Mouse (Mus musculus) brown adipose tissue, adult 24 weeks (tissue): ENCODE measurements at regions not wholly inside any gene's neighbourhood (a gene's known extent, or its start where the extent isn't known, plus 50 kb on each side); places are given as distances from the start of the nearest gene placed in this dataset.

ENCODE experiments used
- H3K27ac ChIP-seq: fragments of 200-500 bp; replicated peaks from 2 replicates; pipeline ENCODE4 v1.5.1; 2012; ENCODE audit warnings: low read depth, mild to moderate bottlenecking, low read length
- H3K4me1 ChIP-seq: fragments of 200-500 bp; 2 replicates; pipeline ENCODE4 v1.6.1; 2012; ENCODE audit warnings: low read length, mixed read lengths; ENCODE audit not compliant: control insufficient read depth, insufficient read depth, insufficient read length
- H3K4me3 ChIP-seq: fragments of 200-500 bp; 2 replicates; pipeline ENCODE4 v1.5.1; 2012; ENCODE audit warnings: low read depth, mild to moderate bottlenecking, low read length, moderate library complexity; ENCODE audit not compliant: insufficient read depth

GRCm38 (mm10) chr3:115655020-115655419, 59.9 kb downstream of the S1pr1 start:
- Histone ChIP-seq H3K4me3 (no peak overlapping the region), H3K4me1 (no peaks in the 10 kb centered on the region), H3K27ac (no peak overlapping the region)

GRCm38 (mm10) chr3:115652236-115652635, 62.6 kb downstream of the S1pr1 start:
- Histone ChIP-seq H3K4me3 (no peak overlapping the region), H3K27ac (no peak overlapping the region), H3K4me1 (peaks cover 4% of the 10 kb centered on the region)

DNA sequence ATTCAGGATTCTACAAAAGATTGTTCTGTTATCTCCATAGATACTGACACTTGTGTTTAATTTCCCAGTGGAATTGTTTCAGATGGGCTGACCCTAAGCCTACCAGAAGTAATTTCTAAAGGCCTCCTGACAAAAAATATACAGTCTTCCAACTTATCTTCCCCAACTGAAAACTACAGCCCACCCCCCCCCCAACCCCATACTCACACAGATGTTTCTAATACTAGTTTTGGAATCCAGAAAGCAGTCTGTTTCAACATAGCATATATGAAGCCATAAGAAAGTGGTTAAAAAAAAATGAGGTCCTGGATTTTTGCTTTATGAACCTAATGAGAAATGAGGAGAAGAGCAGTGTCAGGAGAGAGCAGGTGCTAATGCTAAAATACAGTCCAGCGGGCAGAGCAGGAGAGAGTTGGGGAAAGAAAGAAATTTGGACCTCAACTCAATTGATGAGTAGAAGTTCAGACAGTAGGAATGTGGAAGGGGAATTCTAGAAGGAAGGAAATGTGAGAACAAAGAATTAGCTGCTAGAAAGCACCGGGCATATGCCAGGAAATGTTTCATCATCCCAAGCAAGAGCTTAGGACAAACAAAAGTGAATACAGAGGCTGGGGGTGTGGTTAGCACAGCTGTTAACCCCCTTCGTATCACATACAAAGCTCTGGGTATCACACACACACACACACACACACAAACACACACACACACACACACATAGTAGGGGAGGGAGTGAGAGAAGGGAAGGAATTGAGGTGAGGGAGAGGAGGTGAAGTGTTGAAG, 65.3 kb downstream of the S1pr1 start:
- H3K4me1 ChIP-seq, result peaks cover 10% of the 10 kb centered on the region
- no peak overlapping the region for H3K27ac ChIP-seq
- H3K4me3 ChIP-seq, result no peak overlapping the region

- H3K27ac ChIP-seq, result peak overlapping the region; percentile 66
- H3K4me1 ChIP-seq, result peaks cover 10% of the 10 kb centered on the region
- no peak overlapping the region for H3K4me3 ChIP-seq
These were observed 67.9 kb downstream of the S1pr1 start for GRCm38 (mm10) chr3:115646993-115647392.

DNA sequence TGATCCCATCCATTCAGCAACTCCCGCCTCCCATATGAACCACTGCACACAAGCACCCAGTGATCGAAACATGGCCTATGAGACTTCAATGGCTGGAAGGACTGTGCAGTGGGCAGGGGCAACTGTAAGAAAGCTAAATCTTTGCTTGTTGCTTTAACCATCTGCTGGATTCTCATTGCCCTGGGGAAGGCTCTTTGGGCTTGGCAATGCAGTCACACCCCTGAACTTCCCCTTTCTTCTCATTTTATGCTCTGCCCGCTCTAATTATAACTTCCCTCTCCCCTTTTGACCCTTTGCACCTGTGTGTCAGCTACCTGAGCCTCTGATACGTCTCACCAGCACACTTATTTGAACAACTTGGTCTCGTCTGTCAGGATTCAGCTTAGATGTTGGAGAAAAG, 70.6 kb downstream of the S1pr1 start:
- Histone ChIP-seq H3K4me3 (no peak overlapping the region), H3K27ac (no peak overlapping the region), H3K4me1 (peaks cover 5% of the 10 kb centered on the region; the same call in 1 of the 2 replicates)

- no peak overlapping the region for H3K4me3 ChIP-seq
These were observed 72.0 kb downstream of the S1pr1 start for GRCm38 (mm10) chr3:115642846-115643260.

GRCm38 (mm10) chr3:115642001-115642845, 72.6 kb downstream of the S1pr1 start:
- Histone ChIP-seq H3K4me1 (0 out of 2 replicates have a peak, but pooled peaks cover 5% of the 10 kb centered on the region), H3K27ac (peak overlapping the region; percentile 77), H3K4me3 (peak overlapping the region; percentile 60)

More at GRCm38 (mm10) chr3:115642846-115643260, 72.0 kb downstream of the S1pr1 start:
- Histone ChIP-seq H3K4me1 (0 out of 2 replicates have a peak, but pooled peaks cover 5% of the 10 kb centered on the region), H3K27ac (0 out of 2 replicates have a peak overlapping the region, but pooled peaks have one; percentile 16)

GRCm38 (mm10) chr3:115641411-115641810, 73.5 kb downstream of the S1pr1 start:
- peak overlapping the region; percentile 18 for H3K27ac ChIP-seq
- no peak overlapping the region for H3K4me3 ChIP-seq
- H3K4me1 ChIP-seq, result 0 out of 2 replicates have a peak, but pooled peaks cover 3% of the 10 kb centered on the region

- Histone ChIP-seq H3K4me3 (no peak overlapping the region), H3K4me1 (no peaks in the 10 kb centered on the region), H3K27ac (no peak overlapping the region)
These were observed 79.4 kb downstream of the S1pr1 start for GRCm38 (mm10) chr3:115635487-115635886.

- no peak overlapping the region for H3K27ac ChIP-seq
- H3K4me1 ChIP-seq, result no peaks in the 10 kb centered on the region
- H3K4me3 ChIP-seq, result no peak overlapping the region
These were observed 79.8 kb downstream of the S1pr1 start for GRCm38 (mm10) chr3:115635081-115635480.

DNA sequence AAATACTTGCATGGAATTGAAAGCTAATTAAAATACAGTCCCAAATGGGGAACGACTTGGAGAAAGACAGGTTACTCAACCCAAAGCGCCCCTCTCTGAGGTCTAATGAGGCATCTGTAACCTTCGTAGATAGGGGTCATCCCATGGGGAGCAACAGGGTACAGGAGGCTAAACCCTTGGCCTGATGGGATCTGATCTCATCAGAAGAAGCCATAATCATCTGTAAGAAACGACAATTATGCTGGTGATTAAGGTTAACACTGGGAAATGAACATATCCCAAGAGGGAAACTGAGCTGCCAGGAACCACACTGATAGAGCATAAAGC, 82.5 kb downstream of the S1pr1 start:
- H3K27ac ChIP-seq, result no peak overlapping the region
- H3K4me1 ChIP-seq, result no peaks in the 10 kb centered on the region

DNA sequence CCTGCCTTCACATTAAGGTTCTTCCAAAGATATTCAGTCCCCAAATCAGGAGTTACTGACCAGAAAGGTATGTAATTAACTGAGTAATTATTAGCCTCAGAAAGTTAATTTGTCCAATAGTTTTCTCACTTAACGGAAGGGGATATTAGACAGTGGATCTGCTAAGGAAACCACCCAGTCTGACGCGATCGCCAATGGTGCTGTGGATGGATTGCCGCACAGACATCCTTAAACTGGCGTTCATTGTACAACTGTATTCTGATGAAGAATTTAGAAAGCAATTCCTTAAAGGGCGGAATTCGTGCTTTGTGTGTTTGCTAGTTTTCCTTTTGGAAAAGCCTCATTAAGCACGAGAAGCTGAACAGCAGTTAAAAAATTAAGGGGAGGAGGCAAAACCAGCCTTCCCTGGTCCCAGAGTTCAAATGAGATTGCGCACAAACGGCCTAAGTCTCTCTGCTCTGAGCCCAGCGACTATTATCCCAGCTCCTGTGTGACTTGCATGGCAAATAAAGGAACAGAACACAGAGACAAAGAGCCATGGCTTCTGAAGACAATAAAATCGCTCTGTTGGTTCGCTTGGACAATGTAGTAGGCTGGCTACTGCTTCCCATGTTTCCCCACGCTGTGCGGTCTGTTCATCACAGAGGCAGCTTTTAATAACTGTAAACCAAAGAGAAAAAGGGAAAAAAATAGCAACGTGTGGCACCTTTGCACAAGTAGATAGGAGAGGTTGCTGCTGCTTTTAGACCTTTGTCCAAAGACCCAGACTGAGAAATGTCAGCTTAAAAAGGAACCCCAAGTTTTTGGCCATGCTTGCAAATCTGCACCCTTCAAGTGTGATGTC, 83.1 kb downstream of the S1pr1 start:
- H3K27ac ChIP-seq, result no peak overlapping the region
- no peaks in the 10 kb centered on the region for H3K4me1 ChIP-seq
- no peak overlapping the region for H3K4me3 ChIP-seq

More for the DNA sequence above, 82.5 kb downstream of the S1pr1 start:
- H3K4me3 ChIP-seq, result no peak overlapping the region

DNA sequence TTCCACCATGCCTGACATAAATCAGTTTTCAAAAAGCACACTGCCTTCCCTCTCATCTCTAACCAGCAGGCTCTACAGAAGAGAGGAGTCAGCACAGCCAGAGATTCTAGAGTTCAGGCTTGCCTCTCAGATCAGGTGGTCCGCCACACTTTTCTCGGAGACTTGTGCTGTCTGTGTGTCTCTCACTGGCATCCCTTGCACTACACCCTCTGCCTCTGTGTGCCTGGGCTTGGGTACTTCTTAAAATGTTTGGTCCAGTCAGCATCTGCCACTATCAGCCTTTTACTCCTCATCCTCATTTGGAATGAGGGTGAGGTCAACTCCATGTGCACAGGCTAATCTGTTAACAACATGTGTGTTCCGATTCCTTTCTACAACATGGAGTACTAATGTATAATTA, 92.0 kb downstream of the S1pr1 start:
- no peaks in the 10 kb centered on the region for H3K4me1 ChIP-seq
- no peak overlapping the region for H3K4me3 ChIP-seq
- H3K27ac ChIP-seq, result no peak overlapping the region

GRCm38 (mm10) chr3:115622300-115622699, 92.6 kb downstream of the S1pr1 start:
- H3K4me1 ChIP-seq, result no peaks in the 10 kb centered on the region
- H3K27ac ChIP-seq, result no peak overlapping the region
- H3K4me3 ChIP-seq, result no peak overlapping the region

DNA sequence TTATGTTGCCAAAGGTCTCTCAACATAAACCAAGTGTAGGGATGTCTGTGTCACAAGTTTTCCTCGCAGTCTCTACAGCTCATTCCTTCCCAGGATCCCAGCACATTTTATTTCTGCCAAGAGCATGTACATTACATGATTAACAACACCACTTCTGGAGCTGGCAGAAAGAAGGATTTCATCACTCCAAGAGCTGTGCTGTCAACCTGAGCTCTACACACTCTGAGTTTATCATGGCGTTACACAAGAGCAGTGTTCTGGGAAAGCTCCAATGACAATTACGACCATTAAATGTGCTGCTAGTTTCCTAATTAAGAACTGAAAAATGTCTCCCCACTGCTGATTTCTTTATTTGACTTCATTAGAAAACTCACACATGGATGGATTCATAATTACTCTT, 94.9 kb downstream of the S1pr1 start:
- Histone ChIP-seq H3K4me3 (no peak overlapping the region), H3K4me1 (no peaks in the 10 kb centered on the region), H3K27ac (no peak overlapping the region)
